Mouse (Mus musculus) cortical plate, adult 2 months (tissue): Measurements from ENCODE around the gene Sept4.

ENCODE experiments used
- CTCF ChIP-seq: fragments of 200-500 bp; IDR thresholded peaks from 2 replicates; pipeline ENCODE4 v1.5.1; 2011; ENCODE audit warnings: mild to moderate bottlenecking, control low read depth, low read length; ENCODE audit not compliant: insufficient read depth; ENCODE audit errors: extremely low read depth
- POLR2A ChIP-seq: fragments of 200-500 bp; IDR thresholded peaks from 2 replicates; pipeline ENCODE4 v1.6.1; 2011; ENCODE audit warnings: mild to moderate bottlenecking, low read length, control low read depth; ENCODE audit not compliant: insufficient read depth; ENCODE audit errors: extremely low read depth

DNA sequence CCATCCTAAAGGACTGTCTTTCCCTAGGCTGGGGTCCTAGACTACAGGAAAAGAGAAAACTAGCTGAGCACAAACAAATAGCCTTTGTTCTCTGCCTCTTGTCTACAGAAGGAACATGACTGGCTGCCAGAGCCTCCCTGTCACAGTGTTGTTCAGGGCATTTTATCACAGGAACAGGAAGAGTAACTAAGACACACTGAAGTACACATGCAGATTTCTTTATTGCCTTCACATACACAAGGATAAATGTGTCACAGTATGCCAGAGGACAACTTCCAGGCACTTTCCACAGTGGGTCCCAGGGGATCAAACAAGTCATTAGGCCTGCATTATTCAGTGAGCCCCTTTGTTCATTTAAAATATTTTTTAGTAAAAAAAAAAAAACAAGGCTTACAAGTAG, 43.9 kb upstream of the Sept4 start:
- TF ChIP-seq CTCF (no peak), POLR2A (no peak)
